Comparison of ENCODE assay signal across 10 mouse cellular contexts in genomic region chr9:69006666-69007065, GRCm38 (mm10).
DNase-seq lines count a peak whose midpoint lies in the region.
"Had no signal": no experiment of that assay in that cellular context is flagged by ENCODE, and none has a peak within 500 bp of the region (broad histone marks: within the 10 kb centered on the region; RNA-seq: fewer than 3 reads in every experiment).

No protein-coding gene starts in this region.

- DNase-seq in gastrocnemius, postnatal 25 days = peak; percentile 34
- no peak for DNase-seq in gastrocnemius, postnatal 36 days
- peak; percentile 48 to 63 for DNase-seq in lung, adult 18-20 months
- DNase-seq in lung, postnatal 14 days = no peak
- peak; percentile 67 for DNase-seq in lung, postnatal 36 days
- DNase-seq in urinary bladder, postnatal 4 days (ENCODE audit: low spot score in 2 of 2) = no peak
- DNase-seq: adrenal gland, adult 8-10 months; adrenal gland, postnatal 36 days; cerebellum, adult 2 months; cerebellum, postnatal 10 days had no signal

- intact Hi-C loops in gastrocnemius, postnatal 36 days (cut with DNase I) = no loop called here

Comparison
In these comparisons a context has a peak if more than half of its experiments do, and no peak if none do; other contexts are left out.
1. DNase-seq: peak in gastrocnemius, postnatal 25 days (single experiment), lung, adult 18-20 months (2 of 2) and lung, postnatal 36 days (single experiment); none in gastrocnemius, postnatal 36 days (0 of 2), lung, postnatal 14 days (single experiment) and urinary bladder, postnatal 4 days (0 of 2).